8 mouse cellular contexts compared by ENCODE assay signal in genomic region chr17:56509707-56510472, GRCm38 (mm10). TPM values are rescaled to one million over a fixed set of nuclear protein-coding genes. Genes with fewer than 3 reads are reported as not detected.
DNase-seq lines count a peak whose midpoint lies in the region; ATAC-seq lines count a peak whose summit lies in the region.

No protein-coding gene starts in this region.

- no peak overlapping the region for H3K9ac ChIP-seq in liver, embryonic 11.5 days (ENCODE audit: low read depth, low read length)
- H3K9ac ChIP-seq in hindbrain, embryonic 14.5 days = no peak overlapping the region

- 9% methylated on average over 35 of the region's 37 CpGs for WGBS in liver, embryonic 11.5 days
- WGBS in hindbrain, embryonic 14.5 days = 8% methylated on average over 31 of the region's 37 CpGs

- no peak for ATAC-seq in liver, embryonic 11.5 days (replicated peaks; ENCODE audit: low FRiP score)
- peak; percentile 28 for ATAC-seq in hindbrain, embryonic 14.5 days (ENCODE audit: low FRiP score)

- no peaks in the 10 kb centered on the region for H3K36me3 ChIP-seq in liver, embryonic 11.5 days (ENCODE audit: control insufficient read depth, insufficient read depth, low read length)
- H3K36me3 ChIP-seq in hindbrain, embryonic 14.5 days (replicated peaks; ENCODE audit: control insufficient read depth, insufficient read depth) = no peaks in the 10 kb centered on the region

- peaks cover 63% of the 10 kb centered on the region for H3K27me3 ChIP-seq in liver, embryonic 11.5 days (replicated peaks; ENCODE audit: control insufficient read depth, insufficient read depth, low read length)
- peaks cover 31% of the 10 kb centered on the region for H3K27me3 ChIP-seq in hindbrain, embryonic 14.5 days (ENCODE audit: control insufficient read depth, insufficient read depth, low read length)

- H3K4me1 ChIP-seq in liver, embryonic 11.5 days (replicated peaks; ENCODE audit: control insufficient read depth, insufficient read depth, low read length) = peaks cover 9% of the 10 kb centered on the region
- peaks cover 12% of the 10 kb centered on the region; the same call in 1 of the 2 replicates for H3K4me1 ChIP-seq in hindbrain, embryonic 14.5 days (replicated peaks; ENCODE audit: control insufficient read depth, insufficient read depth, low read length)

- peak; percentile 61 for DNase-seq in liver
- DNase-seq in liver, embryonic 11.5 days (ENCODE audit: low spot score) = no peak
- peak; percentile 85 for DNase-seq in cerebellum, adult 9-11 months
- peak; percentile 72 for DNase-seq in hindbrain, embryonic 14.5 days (ENCODE audit: low spot score)
- DNase-seq in mesoderm, embryonic 11.5 days (ENCODE audit: low read depth, low spot score) = peak; percentile 66
- DNase-seq in spleen, adult 18-20 months = no peak
- no peak for DNase-seq in spleen, postnatal 14 days (ENCODE audit: low spot score in 2 of 2)
- DNase-seq in c-Kit-positive CD71-positive TER-119-positive erythroid progenitor cells, embryonic 14.5 days (ENCODE audit: low spot score) = no peak

- no peak overlapping the region for H3K27ac ChIP-seq in liver, embryonic 11.5 days (ENCODE audit: low read depth, low read length)
- H3K27ac ChIP-seq in hindbrain, embryonic 14.5 days = peak overlapping the region; percentile 61; the same call in 1 of the 2 replicates

- H3K4me2 ChIP-seq in liver, embryonic 11.5 days = no peak overlapping the region; the same call in 1 of the 2 replicates
- H3K4me2 ChIP-seq in hindbrain, embryonic 14.5 days (replicated peaks) = 0 out of 2 replicates have a peak overlapping the region, but pooled peaks have one; percentile 1

- no peak overlapping the region for H3K4me3 ChIP-seq in liver, embryonic 11.5 days (ENCODE audit: low read depth, low read length)
- H3K4me3 ChIP-seq in hindbrain, embryonic 14.5 days (replicated peaks; ENCODE audit: low read length) = no peak overlapping the region; the same call in 1 of the 2 replicates

- peaks cover 3% of the 10 kb centered on the region; the same call in 1 of the 2 replicates for H3K9me3 ChIP-seq in liver, embryonic 11.5 days (ENCODE audit: control insufficient read depth, low read length)
- H3K9me3 ChIP-seq in hindbrain, embryonic 14.5 days (ENCODE audit: control insufficient read depth, low read length) = no peaks in the 10 kb centered on the region

RNA-seq across cellular contexts. Expression of gene Znrf4, which starts 2.3 kb away (rescaled TPM):
- polyA plus RNA-seq in liver, embryonic 11.5 days (2014; fragmentation: Nextera tagmentation; extraction: Ambion mirVana) = not detected in 2 replicates
- not detected in 2 replicates for polyA plus RNA-seq in hindbrain, embryonic 14.5 days (2014; fragmentation: Nextera tagmentation; extraction: Ambion mirVana)

RNA-seq across cellular contexts. Expression of gene Ptprs, which starts 33.6 kb away (rescaled TPM):
- 33.4 and 39.8 TPM in 2 replicates for polyA plus RNA-seq in liver, embryonic 11.5 days (2014; fragmentation: Nextera tagmentation; extraction: Ambion mirVana)
- 272 and 276 TPM in 2 replicates for polyA plus RNA-seq in hindbrain, embryonic 14.5 days (2014; fragmentation: Nextera tagmentation; extraction: Ambion mirVana)

RNA-seq across cellular contexts. Expression of gene Gm20219, which starts 44.3 kb away (rescaled TPM):
- 0.44 and 0.70 TPM in 2 replicates for polyA plus RNA-seq in liver, embryonic 11.5 days (2014; fragmentation: Nextera tagmentation; extraction: Ambion mirVana)
- polyA plus RNA-seq in hindbrain, embryonic 14.5 days (2014; fragmentation: Nextera tagmentation; extraction: Ambion mirVana) = 0.65 and 1.3 TPM in 2 replicates

Comparison
In these comparisons a context has a peak if more than half of its experiments do, and no peak if none do; other contexts are left out.
1. DNase-seq: peak in liver (single experiment), cerebellum, adult 9-11 months (single experiment), hindbrain, embryonic 14.5 days (single experiment) and mesoderm, embryonic 11.5 days (single experiment); none in liver, embryonic 11.5 days (single experiment), spleen, adult 18-20 months (0 of 2), spleen, postnatal 14 days (0 of 2) and c-Kit-positive CD71-positive TER-119-positive erythroid progenitor cells, embryonic 14.5 days (single experiment).